Mouse (Mus musculus) thymus, postnatal 36 days (tissue): ENCODE measurements at regions not wholly inside any gene's neighbourhood (a gene's known extent, or its start where the extent isn't known, plus 50 kb on each side); places are given as distances from the start of the nearest gene placed in this dataset.
A peak's percentile ranks its signal among the peaks of the same experiment; 100 is the strongest.
"Not testable (repeated sequence)": the region's sequence is repeated elsewhere in the genome, so short reads cannot be mapped to it uniquely, and the experiment has no call there.

ENCODE experiments used
- DNase-seq, 2 experiments: peaks; one replicate each; pipeline ENCODE4 v3.0.0; 2022; ENCODE audit warnings: mixed read lengths in 2 of 2

- no peak for DNase-seq
These were observed 166.9 kb upstream of the Rgma start for GRCm38 (mm10) chr7:73208479-73208816.

DNA sequence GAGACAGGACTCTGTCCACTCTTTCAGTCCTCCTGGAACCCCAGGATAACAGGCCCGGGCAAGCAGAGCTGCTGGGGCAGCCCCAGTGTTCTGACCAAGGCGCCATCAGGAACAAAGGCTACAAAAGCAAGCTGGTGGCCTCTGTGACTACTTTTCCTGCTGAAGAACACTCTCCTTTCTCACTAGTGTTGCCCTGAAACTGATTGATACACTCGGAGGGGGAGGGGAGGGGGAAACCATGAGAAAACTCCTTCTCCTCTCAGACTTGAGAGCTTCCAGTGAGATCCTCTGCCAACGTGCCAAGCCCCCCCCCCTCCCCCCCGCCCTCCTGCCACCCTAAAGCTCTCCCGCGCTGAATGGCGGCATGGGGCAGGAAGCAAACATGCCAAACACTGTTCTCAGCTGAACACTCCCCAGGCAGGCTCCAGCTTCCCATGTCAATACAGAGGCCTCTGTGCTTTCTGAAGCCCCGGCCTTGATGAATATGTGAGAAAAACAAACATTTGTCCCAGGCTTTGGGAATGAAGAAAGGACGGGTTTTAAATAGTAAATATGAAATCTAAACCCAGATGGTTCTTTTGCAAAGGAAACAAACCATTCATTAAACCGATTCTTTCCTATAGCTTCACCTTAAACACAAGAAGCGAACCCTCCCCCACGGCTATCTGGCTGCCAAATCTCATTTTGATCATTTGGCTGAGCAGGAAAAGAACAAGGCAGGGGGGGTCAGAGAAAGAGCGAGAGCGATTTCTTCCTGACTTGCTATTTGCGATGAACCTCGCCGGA is 166.3 kb upstream of the Rgma start:
- DNase-seq: no peak

DNA sequence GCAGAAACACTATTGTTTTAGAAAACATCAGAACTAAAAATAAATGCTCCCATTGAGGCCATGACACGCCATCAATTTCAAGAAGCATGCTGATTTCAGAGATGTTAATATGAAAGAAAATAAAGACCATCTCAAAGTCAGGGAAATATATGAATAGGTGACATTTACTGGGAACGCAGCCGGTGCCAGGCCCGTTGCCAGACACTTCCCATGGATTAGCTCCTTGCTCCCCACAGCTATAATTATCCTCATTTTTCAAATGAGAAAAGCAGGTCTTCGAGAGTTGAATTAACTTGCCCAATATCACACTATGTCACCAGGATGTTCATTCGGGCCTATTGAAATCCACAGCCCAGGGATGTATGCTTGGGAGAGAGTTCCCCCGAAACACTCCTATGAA is 165.2 kb upstream of the Rgma start:
- no peak for DNase-seq

DNA sequence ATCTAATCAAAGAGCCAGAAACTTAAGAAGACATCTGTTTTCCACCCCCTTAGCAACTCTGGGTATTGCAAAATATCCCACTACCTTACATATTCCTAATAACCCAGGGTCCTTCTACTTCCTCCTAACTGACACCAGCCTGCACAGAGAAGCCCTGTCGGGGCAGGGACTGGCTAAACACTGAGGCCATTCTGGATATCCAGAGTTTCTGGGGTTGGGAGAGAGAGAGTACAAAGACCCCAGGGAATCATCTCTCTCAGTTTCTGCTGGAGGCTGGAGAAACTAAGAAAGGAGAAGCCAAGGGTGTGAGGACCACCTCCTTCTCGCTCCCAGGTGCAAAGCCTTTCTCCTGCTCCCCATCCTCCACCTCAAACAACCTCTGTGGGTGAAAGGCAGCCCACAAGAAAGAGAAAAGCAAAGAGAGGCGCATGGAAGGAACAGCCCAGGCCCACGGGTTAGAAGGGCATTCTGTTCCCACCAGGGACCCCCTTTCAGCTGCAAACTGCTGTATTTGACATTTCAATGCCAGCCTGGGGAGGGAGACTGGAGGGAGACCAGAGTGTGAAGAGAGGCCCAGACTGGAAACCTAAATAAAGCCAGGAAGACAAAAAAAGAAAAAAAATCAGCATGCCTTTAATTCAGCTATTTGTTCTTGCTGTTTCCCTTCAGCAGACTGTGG is 152.9 kb upstream of the Rgma start:
- DNase-seq: peak in 1 of 2 experiments; percentile 12

GRCm38 (mm10) chr7:73222929-73223512 is 152.3 kb upstream of the Rgma start:
- no peak for DNase-seq

DNA sequence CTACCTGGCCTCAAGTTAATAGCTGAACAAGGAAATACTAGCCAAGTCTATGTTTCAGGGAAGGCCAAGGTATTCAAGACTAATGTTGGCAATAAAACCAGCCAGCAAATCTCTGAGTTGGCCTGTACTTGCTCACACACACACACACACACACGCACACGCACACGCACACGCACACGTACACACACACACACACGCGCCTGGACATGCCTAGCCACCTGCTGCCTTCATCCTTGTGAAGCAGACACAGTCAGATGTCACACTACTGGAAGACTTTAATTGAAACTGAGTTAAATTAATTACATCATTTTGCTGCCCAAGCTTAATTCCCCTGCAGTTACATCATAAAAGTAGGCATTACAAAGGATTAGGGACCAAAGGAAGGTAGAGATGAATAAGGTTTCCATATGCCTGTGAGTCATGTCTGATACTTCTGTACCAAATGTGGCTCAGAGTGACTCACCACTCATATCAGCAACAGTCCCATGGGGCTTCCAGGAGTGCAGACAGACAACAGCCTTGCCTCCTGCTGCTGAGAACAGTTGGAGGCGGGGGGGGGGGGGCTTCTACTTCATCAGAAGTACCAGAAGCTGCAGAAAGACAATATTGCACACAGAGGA is 141.7 kb upstream of the Rgma start:
- DNase-seq: no peak

- DNase-seq: no peak
These were observed 136.8 kb upstream of the Rgma start for GRCm38 (mm10) chr7:73238486-73238885.

DNA sequence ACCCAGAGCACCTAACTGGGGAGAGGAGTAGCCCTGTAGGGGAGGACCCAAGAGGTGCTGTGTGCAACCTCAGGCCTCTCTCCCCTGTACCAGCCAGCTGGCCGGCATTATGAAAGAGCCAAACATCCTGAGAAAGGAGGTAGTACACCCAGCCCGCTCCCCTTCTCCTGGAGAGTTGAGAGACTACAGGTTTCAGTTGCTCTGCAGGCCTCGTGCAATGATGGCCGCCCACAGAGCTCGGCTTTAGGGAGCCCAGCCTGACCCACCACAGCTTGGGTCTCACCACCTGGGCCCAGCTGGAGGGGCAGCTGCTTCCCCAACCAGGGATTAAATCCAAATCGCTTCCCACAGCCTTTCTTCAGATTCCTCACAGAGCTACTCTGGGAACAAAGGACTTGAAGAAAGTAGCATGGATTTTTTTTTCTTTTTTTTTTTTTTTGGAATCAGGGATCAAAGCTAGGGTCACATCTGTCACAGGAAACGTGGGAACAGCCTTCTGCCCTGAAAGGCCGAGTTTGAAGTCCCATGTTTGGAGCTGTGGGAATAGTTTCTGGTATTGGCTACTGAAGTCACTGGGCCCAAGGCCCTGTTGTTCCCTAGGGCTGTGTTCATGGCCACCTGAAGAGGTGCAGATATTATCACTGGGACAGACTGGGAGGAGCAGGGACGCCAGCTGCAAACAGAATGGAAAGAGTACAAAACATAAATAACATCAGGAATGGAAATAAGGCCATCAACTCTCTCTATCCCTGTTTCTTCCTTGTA is 131.5 kb upstream of the Rgma start:
- DNase-seq: no peak

GRCm38 (mm10) chr7:73245431-73245830 is 129.9 kb upstream of the Rgma start:
- DNase-seq: no peak

- DNase-seq: no peak
These were observed 124.7 kb upstream of the Rgma start for GRCm38 (mm10) chr7:73250593-73250992.

- DNase-seq: no peak
These were observed 124.0 kb upstream of the Rgma start for GRCm38 (mm10) chr7:73251187-73251740.

DNA sequence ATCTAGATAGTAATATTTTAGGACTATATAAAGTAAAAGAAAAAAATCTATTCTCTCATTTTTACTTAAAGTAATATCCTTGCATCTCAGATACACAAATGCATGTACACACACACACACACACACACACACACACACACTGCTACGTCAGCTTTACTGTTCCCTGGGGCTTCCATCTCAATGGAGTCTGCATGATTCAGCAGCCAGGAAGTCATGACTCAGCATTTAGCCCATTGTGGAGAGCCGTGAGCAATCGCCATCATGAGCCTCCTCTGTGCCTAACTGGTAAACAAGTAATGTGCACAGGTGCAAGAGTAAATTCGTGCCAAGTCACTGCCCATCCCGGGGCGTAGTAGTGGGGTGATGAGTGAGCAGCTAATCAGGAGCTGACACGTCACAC is 120.3 kb upstream of the Rgma start:
- DNase-seq: not testable (repeated sequence)

DNA sequence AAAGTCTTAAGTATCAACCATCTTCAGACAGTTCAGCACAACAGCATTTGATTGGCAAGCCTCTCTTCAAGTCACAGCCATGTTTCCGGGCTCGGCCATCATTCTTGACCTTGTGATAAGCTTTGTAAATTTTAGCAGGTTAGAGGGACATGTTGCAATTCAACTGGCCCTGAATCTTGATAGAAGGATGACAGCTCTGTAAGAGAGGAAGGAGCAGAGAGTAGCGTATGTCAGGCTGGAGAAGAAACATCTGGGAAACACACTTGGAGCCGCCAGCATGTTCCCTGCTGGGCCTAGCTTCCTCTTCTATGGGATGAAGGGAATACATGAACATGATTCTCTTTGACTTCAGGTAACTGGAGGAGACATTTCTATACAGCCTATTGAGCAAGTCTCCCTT is 115.2 kb upstream of the Rgma start:
- no peak for DNase-seq

- no peak for DNase-seq
These were observed 113.6 kb upstream of the Rgma start for GRCm38 (mm10) chr7:73261750-73262149.

DNA sequence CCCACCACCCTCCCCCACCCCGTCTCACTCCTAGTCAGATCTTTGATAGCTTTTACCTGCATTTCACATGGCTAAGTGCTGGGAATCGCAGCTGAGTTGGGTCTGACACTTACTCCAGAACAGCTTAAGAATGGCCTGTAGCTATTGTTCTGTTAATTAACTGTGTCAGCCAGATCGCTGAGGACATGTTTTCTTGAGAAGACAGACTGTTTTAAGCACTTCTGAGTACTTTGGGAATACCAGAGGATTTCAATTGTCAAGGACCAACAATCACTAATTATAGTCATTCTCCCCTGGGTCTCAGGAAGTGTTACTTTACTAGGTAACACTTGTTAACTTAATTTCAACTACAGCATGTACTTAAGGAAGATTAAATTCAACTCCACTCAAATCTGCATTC is 112.8 kb upstream of the Rgma start:
- DNase-seq: no peak

GRCm38 (mm10) chr7:73269626-73270025 is 105.7 kb upstream of the Rgma start:
- no peak for DNase-seq

GRCm38 (mm10) chr7:73272787-73273186 is 102.5 kb upstream of the Rgma start:
- no peak for DNase-seq

DNA sequence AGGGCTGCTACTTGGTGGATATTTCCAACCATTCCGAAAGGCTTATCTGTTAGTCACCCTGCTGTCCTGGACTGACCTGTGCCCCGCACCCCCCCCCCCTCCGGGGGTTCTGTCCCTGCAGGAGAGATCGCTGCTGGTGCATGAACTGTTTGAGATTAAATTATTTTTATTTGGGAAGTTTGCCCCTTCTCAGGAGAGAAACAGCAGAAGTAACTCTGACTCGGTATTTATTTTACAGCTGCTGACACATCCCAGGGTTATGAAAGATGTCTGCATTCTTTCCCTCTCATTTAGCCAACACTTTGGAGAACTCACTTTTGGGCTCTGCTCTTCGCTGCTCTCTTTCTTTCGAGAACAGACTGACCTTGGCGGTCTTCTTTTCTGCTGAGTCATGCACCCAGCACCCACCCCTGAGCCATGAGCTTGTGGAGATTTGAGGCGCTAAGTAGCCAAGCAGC is 99.5 kb upstream of the Rgma start:
- DNase-seq: no peak

DNA sequence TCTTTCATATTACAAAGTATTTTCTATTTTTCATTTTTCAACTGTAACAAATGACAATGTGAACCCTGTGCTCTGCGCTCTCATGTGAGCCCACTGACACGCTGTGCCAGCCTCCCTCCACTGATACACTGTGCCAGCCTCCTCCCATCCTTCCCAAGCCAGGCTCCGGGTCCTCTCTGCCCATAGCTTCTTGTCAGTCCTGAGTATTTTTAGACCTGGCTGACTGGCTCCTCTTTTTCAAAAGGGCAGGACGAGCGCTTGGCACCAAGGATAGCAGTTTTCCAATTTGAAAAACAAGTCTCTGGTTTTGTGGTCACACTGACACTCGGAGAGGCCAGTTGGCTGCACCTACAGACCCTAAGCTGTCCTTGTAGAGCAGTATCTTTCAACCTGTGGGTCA is 96.7 kb upstream of the Rgma start:
- no peak for DNase-seq

DNA sequence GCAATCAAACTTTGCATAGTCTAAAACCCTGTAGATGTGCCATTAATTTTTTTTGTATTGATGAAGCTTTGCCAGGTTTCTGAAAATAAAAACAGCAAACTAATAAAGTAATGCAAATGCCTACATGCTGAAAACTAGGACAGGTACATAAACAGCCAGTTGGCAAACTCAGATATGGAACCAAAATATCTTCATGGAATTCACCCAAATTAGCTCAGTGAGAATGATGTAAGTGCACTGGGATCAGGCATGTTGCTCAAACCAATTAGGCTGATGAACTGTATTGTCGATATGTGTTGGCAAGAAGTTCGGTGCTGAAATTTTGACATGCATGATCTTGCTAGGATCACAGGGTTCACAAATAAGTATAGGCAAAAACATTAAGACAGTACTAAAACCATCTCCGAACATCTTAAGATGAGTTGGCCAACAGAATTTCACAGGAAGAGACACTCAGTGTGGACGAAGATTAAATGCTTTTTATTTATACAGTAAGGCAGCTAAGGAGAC is 95.3 kb upstream of the Rgma start:
- no peak for DNase-seq

DNA sequence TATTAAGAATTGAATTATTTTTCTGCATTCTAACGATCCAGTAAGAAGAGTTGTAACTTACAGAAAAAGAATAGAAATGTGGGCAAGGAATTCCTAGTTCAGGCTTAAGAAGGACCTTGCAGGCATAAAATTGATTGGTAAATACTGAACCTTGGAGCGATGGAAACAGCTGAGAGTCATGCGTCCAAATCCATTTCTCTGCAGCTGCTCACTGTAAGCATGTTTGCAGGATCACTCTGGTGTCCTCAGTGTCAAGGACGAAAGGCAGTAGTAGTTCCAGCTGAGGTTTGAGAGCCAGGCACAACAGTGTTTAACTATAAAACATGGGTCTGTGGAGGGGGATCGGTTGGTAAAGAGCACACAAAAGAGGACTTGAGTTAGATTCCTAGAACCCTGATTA is 89.1 kb upstream of the Rgma start:
- DNase-seq: no peak

DNA sequence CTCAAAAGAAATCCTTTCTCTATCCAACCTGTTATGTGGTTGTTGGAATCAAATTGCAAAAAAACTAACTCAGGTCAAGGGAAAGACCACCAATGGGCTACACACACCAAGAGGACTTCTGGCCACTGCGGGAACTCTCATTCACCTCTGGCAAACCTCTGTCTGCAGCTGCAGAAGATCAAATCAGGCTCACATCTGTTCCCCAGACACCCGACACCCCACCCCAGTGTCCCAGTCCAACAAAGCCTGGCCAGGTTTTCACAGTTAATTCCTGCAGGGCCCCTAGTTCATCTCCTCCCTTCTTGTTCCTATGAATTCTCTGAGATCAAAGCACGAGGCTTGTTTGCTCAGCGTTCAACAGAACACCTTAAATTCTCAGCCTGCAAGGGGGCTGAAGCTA is 82.0 kb upstream of the Rgma start:
- DNase-seq: no peak
